Mouse (Mus musculus) liver, embryonic 15.5 days (tissue): ENCODE results near the gene Ern1. TPM values are rescaled to one million over a fixed set of nuclear protein-coding genes. Genes with fewer than 3 reads are reported as not detected.
A peak's percentile ranks its signal among the peaks of the same experiment; 100 is the strongest.

Experiments
- ATAC-seq: fragments of 200-750 bp; cut with Nextera tagmentation; 2 replicates; pipeline ENCODE4 v1.8.0; 2017; ENCODE audit warnings: moderate number of reproducible peaks, mild to moderate bottlenecking, moderate library complexity; ENCODE audit not compliant: insufficient read depth
- H3K27ac ChIP-seq: fragments of 300-500 bp; sonication (generic); replicated peaks from 2 replicates; pipeline ENCODE4 v1.5.1; 2015; ENCODE audit warnings: mild to moderate bottlenecking, inconsistent platforms
- H3K27me3 ChIP-seq: fragments of 300-500 bp; sonication (generic); 2 replicates; pipeline ENCODE4 v1.6.1; 2015; ENCODE audit warnings: mild to moderate bottlenecking, inconsistent platforms
- H3K36me3 ChIP-seq: fragments of 300-500 bp; sonication (generic); replicated peaks from 2 replicates; pipeline ENCODE4 v1.6.1; 2015; ENCODE audit warnings: moderate library complexity, mild to moderate bottlenecking, inconsistent platforms
- H3K4me1 ChIP-seq: fragments of 300-500 bp; sonication (generic); replicated peaks from 2 replicates; pipeline ENCODE4 v1.6.1; 2015; ENCODE audit warnings: inconsistent platforms
- H3K4me2 ChIP-seq: fragments of 300-500 bp; sonication (generic); 2 replicates; pipeline ENCODE4 v1.6.1; 2015; ENCODE audit warnings: moderate library complexity, mild to moderate bottlenecking, inconsistent platforms
- H3K4me3 ChIP-seq: fragments of 300-500 bp; sonication (generic); replicated peaks from 2 replicates; pipeline ENCODE4 v1.5.1; 2015; ENCODE audit warnings: mild to moderate bottlenecking, inconsistent platforms
- H3K9ac ChIP-seq: fragments of 300-500 bp; sonication (generic); 2 replicates; pipeline ENCODE4 v1.6.1; 2015; ENCODE audit warnings: moderate library complexity, mild to moderate bottlenecking, inconsistent platforms
- H3K9me3 ChIP-seq: fragments of 300-500 bp; sonication (generic); replicated peaks from 2 replicates; pipeline ENCODE4 v1.6.1; 2016; ENCODE audit warnings: inconsistent platforms
- WGBS: fragments of 180-500 bp; shearing (Covaris S2); methylation state at CpG from one replicate; pipeline ENCODE4 v1.1.7; 2015; ENCODE audit warnings: mixed read lengths; ENCODE audit not compliant: insufficient replicate concordance; 5-methylcytosine and 5-hydroxymethylcytosine counted together
- polyA plus RNA-seq: library from polyadenylated mRNA; unstranded; fragments of >200 nt; fragmentation: Nextera tagmentation; extraction: Ambion mirVana; gene quantifications from 2 replicates; pipeline ENCODE4 v1.2.1, GENCODE M21; 2015

The Ern1 gene
- polyA plus RNA-seq, 1 experiment from 2014 or later = 4.1 TPM

DNA sequence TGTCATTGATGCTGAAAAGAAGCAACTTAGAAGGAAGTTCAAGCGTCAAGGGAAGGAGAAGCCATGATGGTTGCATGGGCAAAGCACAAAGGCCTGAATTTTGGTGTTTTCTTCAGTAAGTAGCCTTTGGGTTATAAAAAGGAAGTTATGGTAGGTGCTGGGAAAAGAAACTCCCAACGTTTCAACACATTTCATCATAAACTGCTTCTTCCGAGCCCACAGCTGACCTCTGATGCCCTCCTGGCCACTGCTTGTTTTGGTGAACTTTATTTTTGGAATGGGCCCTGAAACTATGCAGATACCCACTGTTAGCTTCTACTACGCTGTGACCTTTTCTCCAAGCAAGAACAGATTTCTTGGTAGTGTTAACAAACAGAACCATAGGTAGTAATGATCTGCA lies 58.0 kb downstream of the Ern1 start:
- Histone ChIP-seq H3K9me3 (no peaks in the 10 kb centered on the region), H3K36me3 (peaks cover 36% of the 10 kb centered on the region), H3K27ac (0 out of 2 replicates have a peak overlapping the region, but pooled peaks have one; percentile 20), H3K27me3 (no peaks in the 10 kb centered on the region), H3K9ac (no peak overlapping the region), H3K4me2 (no peak overlapping the region), H3K4me1 (0 out of 2 replicates have a peak, but pooled peaks cover 10% of the 10 kb centered on the region), H3K4me3 (no peak overlapping the region)
- 55% methylated on average over 4 of the region's 4 CpGs for whole genome bisulfite sequencing
- no peak for ATAC-seq

DNA sequence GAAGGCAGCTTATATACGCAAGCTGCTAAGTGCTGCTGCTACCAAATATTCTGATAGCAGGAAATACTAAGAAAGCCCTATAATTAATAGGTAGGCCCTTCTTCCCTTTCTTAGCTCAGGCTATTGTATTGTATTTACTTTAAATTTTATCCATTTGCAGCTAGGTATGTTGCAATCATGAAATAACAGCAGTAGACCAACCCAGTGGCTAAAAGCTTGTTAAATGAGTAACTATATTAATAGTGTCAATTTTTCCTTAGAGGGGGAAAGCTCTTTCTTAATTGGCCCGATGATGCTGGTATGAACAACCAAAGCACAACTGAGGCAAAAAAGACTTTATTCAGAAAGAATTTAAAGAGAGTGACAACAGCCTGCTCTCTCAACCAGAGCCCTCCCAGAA lies 59.1 kb downstream of the Ern1 start:
- Histone ChIP-seq H3K4me1 (0 out of 2 replicates have a peak, but pooled peaks cover 10% of the 10 kb centered on the region), H3K4me3 (no peak overlapping the region), H3K27me3 (no peaks in the 10 kb centered on the region), H3K27ac (0 out of 2 replicates have a peak overlapping the region, but pooled peaks have one; percentile 16), H3K36me3 (peaks cover 27% of the 10 kb centered on the region), H3K4me2 (no peak overlapping the region), H3K9ac (no peak overlapping the region), H3K9me3 (no peaks in the 10 kb centered on the region)
- no peak for ATAC-seq
- WGBS = 72% methylated on average over 2 of the region's 2 CpGs

DNA sequence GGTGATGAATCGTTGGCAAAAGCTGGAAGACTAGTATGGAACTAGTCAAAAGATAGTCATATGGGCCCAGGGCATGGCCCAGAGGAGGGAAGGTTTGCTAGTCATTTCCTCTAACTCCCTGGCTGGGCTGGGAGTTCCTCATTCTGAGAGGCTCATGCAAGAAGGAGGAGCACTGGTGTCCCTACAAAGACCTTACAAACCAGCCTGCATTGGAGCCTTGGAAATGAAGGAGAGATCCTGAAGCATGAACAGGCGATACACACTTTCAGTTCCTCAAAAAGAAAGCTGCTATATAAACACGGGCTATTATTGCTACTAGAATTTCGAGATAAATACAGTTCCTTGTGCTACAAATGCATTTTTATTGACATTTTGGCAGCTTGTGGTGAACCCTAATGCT lies 59.5 kb downstream of the Ern1 start:
- peaks cover 27% of the 10 kb centered on the region for H3K36me3 ChIP-seq
- H3K9ac ChIP-seq = no peak overlapping the region
- H3K4me1 ChIP-seq = 0 out of 2 replicates have a peak, but pooled peaks cover 10% of the 10 kb centered on the region
- no peak overlapping the region for H3K4me2 ChIP-seq
- no peak for ATAC-seq
- H3K4me3 ChIP-seq = no peak overlapping the region
- H3K27ac ChIP-seq = no peak overlapping the region
- 24% methylated on average over 4 of the region's 4 CpGs for WGBS
- no peaks in the 10 kb centered on the region for H3K9me3 ChIP-seq
- no peaks in the 10 kb centered on the region for H3K27me3 ChIP-seq

DNA sequence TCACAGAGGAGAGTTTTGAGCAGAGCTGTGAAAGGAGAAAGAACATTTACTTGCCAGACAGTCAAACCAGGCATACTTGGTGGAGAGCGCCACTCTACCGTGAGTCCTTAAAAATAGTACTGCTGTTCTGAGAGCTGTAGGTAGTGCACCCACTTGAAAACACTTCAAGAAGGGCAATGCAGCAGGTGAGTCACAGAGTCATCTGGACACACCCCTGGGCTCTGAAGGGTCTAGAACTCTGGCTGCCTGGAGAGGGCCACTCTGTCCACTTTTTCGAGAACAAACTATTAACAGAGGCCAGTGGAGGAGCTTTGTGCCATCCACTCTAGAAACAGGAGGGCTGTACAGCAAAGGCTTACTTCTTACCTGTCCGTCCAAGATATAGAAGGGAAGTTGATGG lies 61.2 kb downstream of the Ern1 start:
- Histone ChIP-seq H3K27me3 (no peaks in the 10 kb centered on the region), H3K4me1 (0 out of 2 replicates have a peak, but pooled peaks cover 10% of the 10 kb centered on the region), H3K9ac (no peak overlapping the region), H3K4me2 (no peak overlapping the region), H3K36me3 (peaks cover 39% of the 10 kb centered on the region), H3K27ac (no peak overlapping the region), H3K9me3 (no peaks in the 10 kb centered on the region), H3K4me3 (no peak overlapping the region)
- 75% methylated on average over 4 of the region's 4 CpGs for WGBS
- ATAC-seq = no peak

DNA sequence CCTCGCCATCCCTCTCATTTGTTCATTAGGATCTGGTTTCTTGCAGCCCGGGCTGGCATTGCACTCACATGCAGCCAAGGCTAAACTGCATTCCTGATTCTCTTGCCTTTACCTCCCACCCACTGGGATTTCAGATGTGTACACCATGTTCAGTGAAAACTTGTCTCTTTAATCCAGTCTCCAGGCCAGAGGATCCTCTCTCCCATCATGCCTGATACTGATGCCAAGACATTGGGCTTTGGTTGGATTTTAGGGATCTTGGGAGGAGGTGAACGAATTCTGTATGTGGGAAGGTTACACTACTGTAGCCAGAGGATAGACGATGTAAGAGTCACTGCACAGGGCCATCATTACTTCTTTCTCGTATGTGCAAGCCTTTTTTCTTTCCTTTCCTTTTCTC lies 62.5 kb downstream of the Ern1 start:
- H3K36me3 ChIP-seq = peaks cover 45% of the 10 kb centered on the region
- no peaks in the 10 kb centered on the region for H3K9me3 ChIP-seq
- H3K27ac ChIP-seq = no peak overlapping the region
- H3K4me1 ChIP-seq = peaks cover 12% of the 10 kb centered on the region
- H3K4me2 ChIP-seq = no peak overlapping the region
- no peak overlapping the region for H3K9ac ChIP-seq
- no peak overlapping the region for H3K4me3 ChIP-seq
- H3K27me3 ChIP-seq = no peaks in the 10 kb centered on the region
- 76% methylated on average over 5 of the region's 5 CpGs for WGBS
- ATAC-seq = no peak

DNA sequence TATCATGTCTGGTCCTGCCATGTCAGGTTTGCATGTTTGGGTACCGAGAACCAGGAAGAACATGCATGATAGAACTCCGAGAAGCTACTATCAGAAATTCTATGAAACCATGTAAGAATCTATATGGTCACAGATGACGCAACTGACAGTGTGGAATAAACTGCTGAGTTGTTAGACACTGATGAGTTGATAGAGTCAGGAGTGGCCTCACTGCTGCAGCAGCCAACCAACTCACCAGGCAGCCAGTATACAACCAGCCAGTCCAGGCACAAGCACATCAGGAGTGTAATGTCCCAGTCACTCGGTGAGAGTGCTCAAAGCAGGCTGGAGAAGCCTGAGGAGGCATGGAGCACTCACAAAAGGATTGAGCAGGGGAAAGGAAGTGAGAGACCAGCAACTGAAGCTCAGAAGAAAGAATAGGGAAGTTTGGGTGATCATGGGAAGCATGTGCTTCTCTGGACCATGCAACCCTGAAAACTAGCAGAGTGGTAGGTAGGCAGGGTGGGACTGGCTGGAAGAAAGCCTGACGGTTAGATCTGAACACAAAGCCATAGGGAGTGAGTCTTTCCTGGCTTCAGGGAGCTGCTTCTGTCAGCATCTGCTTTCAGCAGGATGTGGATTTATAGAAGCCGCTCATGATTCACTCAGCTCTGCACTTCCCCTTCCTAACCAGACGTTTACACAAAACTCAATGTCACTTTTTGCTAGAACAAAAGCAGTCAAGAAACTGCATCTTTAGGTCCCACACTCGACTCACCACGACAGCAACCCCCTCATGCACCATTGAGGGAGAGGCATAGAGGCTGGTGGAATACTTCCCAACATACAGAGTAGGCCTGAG lies 68.2 kb downstream of the Ern1 start:
- Histone ChIP-seq H3K9me3 (no peaks in the 10 kb centered on the region), H3K4me3 (no peak overlapping the region), H3K4me1 (peaks cover 22% of the 10 kb centered on the region), H3K4me2 (no peak overlapping the region), H3K9ac (no peak overlapping the region), H3K27ac (peak overlapping the region; percentile 54), H3K27me3 (no peaks in the 10 kb centered on the region), H3K36me3 (peaks cover 49% of the 10 kb centered on the region)
- 40% methylated on average over 9 of the region's 9 CpGs for WGBS
- no peak; the same call in 1 of the 2 replicates for ATAC-seq

DNA sequence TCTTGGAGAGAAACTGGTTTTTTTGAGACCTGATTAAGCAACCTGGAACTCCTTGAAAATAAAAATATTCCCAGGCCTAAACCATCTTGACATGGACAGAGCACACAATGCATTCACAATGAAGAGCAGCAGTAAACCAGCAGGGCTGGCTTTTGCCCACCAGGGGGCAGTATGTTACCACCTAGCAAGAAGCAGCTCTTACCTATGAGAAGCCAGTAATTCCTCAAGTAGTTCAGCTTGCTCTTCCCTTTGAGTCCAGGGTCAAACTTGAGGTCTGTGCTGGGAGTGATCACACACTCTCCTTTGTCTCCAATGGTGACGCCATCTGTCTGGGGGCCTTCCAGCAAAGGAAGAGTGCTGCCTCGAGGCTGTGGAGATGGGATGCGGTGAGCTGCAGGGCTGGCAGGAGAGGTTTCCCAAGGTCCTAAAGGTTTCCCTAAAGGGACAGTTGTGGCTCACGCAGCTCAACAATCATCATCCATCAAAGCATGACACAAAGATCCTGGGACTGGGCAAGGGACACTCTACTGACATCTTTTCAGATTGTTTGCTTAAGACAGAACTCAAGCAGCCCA lies 68.9 kb downstream of the Ern1 start:
- peak; percentile 40 for ATAC-seq
- Histone ChIP-seq H3K4me3 (no peak overlapping the region), H3K9me3 (no peaks in the 10 kb centered on the region), H3K4me2 (no peak overlapping the region), H3K27me3 (no peaks in the 10 kb centered on the region), H3K4me1 (peaks cover 22% of the 10 kb centered on the region), H3K9ac (no peak overlapping the region), H3K36me3 (peaks cover 48% of the 10 kb centered on the region), H3K27ac (no peak overlapping the region)
- 53% methylated on average over 4 of the region's 4 CpGs for WGBS

DNA sequence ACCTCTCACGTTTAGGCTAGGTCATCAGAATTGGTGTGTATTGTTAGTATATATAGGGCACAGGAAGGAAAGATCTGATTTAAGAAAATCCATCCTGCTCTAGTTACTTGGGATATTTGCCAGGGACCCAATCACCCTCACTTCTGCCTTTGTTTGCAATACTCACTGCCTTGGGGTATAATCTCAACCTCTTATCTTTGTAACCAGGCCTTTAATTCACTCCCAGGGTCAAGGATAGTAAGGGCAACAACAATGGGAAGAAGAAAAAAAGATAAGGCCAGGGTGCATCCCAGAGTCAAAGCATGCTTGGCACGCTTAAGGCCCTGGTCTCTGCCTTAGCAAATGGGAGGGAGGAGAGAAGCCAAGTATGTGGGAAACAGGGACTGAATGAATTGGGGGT lies 69.8 kb downstream of the Ern1 start:
- H3K36me3 ChIP-seq = peaks cover 46% of the 10 kb centered on the region
- no peaks in the 10 kb centered on the region for H3K27me3 ChIP-seq
- 43% methylated on average over 2 of the region's 2 CpGs for WGBS

DNA sequence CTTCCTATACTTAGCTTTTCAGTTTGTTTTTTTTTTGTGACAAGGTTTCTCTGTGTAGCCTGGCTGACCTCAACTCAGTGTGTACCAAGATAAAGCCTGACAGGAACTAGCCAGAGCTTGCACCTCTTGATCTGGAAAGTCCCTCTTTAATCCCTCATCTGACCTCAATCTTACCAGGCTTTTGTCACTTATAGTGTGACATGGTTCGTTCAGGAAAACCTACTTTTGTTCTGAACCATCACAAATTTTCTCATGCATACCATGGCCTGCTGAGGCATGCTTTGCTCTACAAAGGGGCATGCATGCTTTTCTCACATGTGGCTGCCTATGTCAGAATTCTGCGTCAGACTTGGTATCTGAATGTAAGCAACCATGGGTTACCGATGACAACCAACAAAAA lies 71.3 kb downstream of the Ern1 start:
- Histone ChIP-seq H3K36me3 (peaks cover 40% of the 10 kb centered on the region), H3K4me1 (peaks cover 22% of the 10 kb centered on the region), H3K4me3 (no peak overlapping the region), H3K27ac (no peak overlapping the region), H3K4me2 (no peak overlapping the region), H3K27me3 (no peaks in the 10 kb centered on the region), H3K9me3 (no peaks in the 10 kb centered on the region), H3K9ac (no peak overlapping the region)
- WGBS = 66% methylated on average over 3 of the region's 3 CpGs
- no peak for ATAC-seq

More for the DNA sequence above, 69.8 kb downstream of the Ern1 start:
- H3K9ac ChIP-seq = no peak overlapping the region
- no peak overlapping the region for H3K4me2 ChIP-seq
- H3K27ac ChIP-seq = no peak overlapping the region
- H3K4me3 ChIP-seq = no peak overlapping the region
- no peaks in the 10 kb centered on the region for H3K9me3 ChIP-seq
- peaks cover 22% of the 10 kb centered on the region for H3K4me1 ChIP-seq
- ATAC-seq = no peak

DNA sequence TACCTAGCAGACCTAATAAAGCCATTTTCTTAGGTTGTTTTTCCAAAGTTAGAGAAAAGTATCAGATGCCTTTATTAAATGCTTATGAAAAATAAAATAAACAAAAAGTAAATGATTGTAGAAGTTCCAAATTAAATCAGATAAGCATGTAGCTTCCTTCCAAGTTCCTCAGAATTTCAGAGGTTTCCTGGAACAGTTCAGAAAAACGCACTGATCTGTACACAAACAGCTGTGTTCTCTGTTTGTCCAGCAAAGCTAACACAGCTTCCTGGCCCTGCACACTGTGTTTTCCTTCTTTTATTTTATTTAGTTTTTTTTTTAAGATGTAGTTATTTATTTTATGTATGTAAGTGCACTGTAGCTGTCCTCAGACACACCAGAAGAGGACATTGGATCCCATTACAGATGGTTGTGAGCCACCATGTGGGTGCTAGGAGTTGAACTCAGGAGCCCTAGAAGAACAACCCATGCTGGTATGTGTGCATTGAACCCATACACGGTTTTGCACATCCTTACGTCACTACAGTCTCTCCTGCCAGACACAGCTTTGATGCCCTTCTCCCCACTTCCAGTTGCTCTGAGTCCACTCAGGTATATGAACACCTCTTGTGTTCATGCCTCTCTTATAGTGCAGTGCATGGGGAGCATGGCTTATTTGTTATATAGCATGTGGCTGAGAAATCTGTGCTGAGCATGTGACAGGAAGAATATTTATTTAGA lies 74.9 kb downstream of the Ern1 start:
- no peak for ATAC-seq
- Histone ChIP-seq H3K4me3 (no peak overlapping the region), H3K27me3 (no peaks in the 10 kb centered on the region), H3K27ac (no peak overlapping the region), H3K36me3 (peaks cover 35% of the 10 kb centered on the region), H3K4me1 (peaks cover 3% of the 10 kb centered on the region; the same call in 1 of the 2 replicates), H3K4me2 (no peak overlapping the region), H3K9me3 (no peaks in the 10 kb centered on the region), H3K9ac (no peak overlapping the region)
- WGBS = 72% methylated on average over 3 of the region's 3 CpGs

DNA sequence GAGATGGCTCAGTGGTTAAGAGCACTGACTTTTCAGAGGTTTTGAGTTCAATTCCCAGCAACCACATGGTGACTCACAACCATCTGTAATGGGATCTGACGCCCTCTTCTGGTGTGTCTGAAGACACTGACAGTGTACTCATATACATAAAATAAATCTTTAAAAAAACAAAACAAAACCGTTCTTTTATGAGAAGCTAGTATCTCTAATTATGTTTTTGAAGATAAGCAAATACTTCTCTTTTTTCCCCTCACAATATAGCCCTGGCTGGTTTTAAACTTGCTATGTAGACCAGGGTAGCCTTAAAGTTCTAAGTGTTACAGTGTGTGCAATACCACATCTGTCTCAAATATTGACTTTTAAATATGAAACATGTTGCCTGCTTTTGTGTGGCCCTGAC lies 76.5 kb downstream of the Ern1 start:
- H3K27me3 ChIP-seq = no peaks in the 10 kb centered on the region

More for the DNA sequence above, 76.5 kb downstream of the Ern1 start:
- Histone ChIP-seq H3K4me2 (no peak overlapping the region), H3K27ac (no peak overlapping the region), H3K9me3 (no peaks in the 10 kb centered on the region), H3K36me3 (peaks cover 44% of the 10 kb centered on the region), H3K4me1 (no peaks in the 10 kb centered on the region), H3K9ac (no peak overlapping the region), H3K4me3 (no peak overlapping the region)
- 57% methylated on average over 2 of the region's 2 CpGs for WGBS
- no peak for ATAC-seq
